In the genomic region with DNA sequence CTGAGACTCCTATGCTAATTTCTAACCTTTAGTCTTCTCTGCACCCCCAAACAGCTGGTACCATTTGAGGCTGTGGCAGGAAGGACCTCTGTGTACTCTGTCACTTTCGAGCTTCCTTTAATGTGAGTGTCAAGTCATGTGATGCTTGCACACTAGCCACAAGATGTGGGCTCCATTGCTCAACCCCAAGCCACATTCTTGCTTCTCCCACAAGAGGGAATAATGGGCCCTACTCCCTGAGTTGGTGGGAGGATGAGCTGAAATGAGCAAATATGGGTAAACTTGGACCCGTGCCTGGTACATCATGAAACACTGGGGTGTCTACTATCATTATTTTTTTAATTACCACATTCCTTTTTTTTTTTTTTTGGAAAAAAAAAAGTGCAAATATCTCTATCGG, we compare ENCODE assay signal across 22 mouse cellular contexts.
A peak's percentile ranks its signal among the peaks of the same experiment; 100 is the strongest.
DNase-seq lines count a peak whose midpoint lies in the region; ATAC-seq lines count a peak whose summit lies in the region.
"Had no signal": no experiment of that assay in that cellular context is flagged by ENCODE, and none has a peak within 500 bp of the region (broad histone marks: within the 10 kb centered on the region; RNA-seq: fewer than 3 reads in every experiment).

No protein-coding gene starts in this region.

- H3K4me3 ChIP-seq in midbrain, embryonic 11.5 days (ENCODE audit: low read depth, low read length): no peak overlapping the region
- no peak overlapping the region for H3K4me3 ChIP-seq in midbrain, embryonic 10.5 days
- H3K4me3 ChIP-seq in forebrain, embryonic 15.5 days: no peak overlapping the region
- H3K4me3 ChIP-seq: embryonic facial prominence, embryonic 12.5 days; gastrocnemius, adult 2 months; kidney, embryonic 15.5 days; limb, embryonic 13.5 days; myocyte; stomach, embryonic 15.5 days had no signal

- peak; percentile 50; the same call in 1 of the 2 replicates for ATAC-seq in frontal cortex, adult (ENCODE audit: low TSS enrichment)
- no peak for ATAC-seq in midbrain, embryonic 11.5 days (ENCODE audit: low FRiP score)
- peak; percentile 78 for ATAC-seq in megakaryocyte progenitor cell, adult 5-6 weeks (replicated peaks; ENCODE audit: poor library complexity)
- ATAC-seq in forebrain, embryonic 15.5 days (replicated peaks): no peak
- ATAC-seq: forebrain, embryonic 16.5 days; inflammation-experienced regulatory T-cells, adult 6 months had no signal

- no peaks in the 10 kb centered on the region for H3K9me3 ChIP-seq in midbrain, embryonic 11.5 days (ENCODE audit: control insufficient read depth, low read length)
- peaks cover 3% of the 10 kb centered on the region; the same call in 1 of the 2 replicates for H3K9me3 ChIP-seq in midbrain, embryonic 10.5 days (replicated peaks)
- H3K9me3 ChIP-seq in forebrain, embryonic 15.5 days: peaks cover 8% of the 10 kb centered on the region; the same call in 1 of the 2 replicates
- H3K9me3 ChIP-seq: embryonic facial prominence, embryonic 12.5 days; kidney, embryonic 15.5 days; stomach, embryonic 15.5 days had no signal

- H3K36me3 ChIP-seq in midbrain, embryonic 11.5 days (ENCODE audit: control insufficient read depth, insufficient read depth, low read length): no peaks in the 10 kb centered on the region
- no peaks in the 10 kb centered on the region for H3K36me3 ChIP-seq in midbrain, embryonic 10.5 days
- H3K36me3 ChIP-seq in forebrain, embryonic 15.5 days: no peaks in the 10 kb centered on the region
- H3K36me3 ChIP-seq: embryonic facial prominence, embryonic 12.5 days; kidney, embryonic 15.5 days; limb, embryonic 13.5 days; stomach, embryonic 15.5 days had no signal

- no peaks in the 10 kb centered on the region for H3K4me1 ChIP-seq in midbrain, embryonic 11.5 days (ENCODE audit: control insufficient read depth, insufficient read depth, low read length)
- H3K4me1 ChIP-seq in midbrain, embryonic 10.5 days: no peaks in the 10 kb centered on the region
- H3K4me1 ChIP-seq in forebrain, embryonic 15.5 days: 0 out of 2 replicates have a peak, but pooled peaks cover 3% of the 10 kb centered on the region
- H3K4me1 ChIP-seq: embryonic facial prominence, embryonic 12.5 days; kidney, embryonic 15.5 days; stomach, embryonic 15.5 days had no signal

- 82% methylated on average over 3 of the region's 3 CpGs for WGBS in midbrain, embryonic 11.5 days
- WGBS in midbrain, embryonic 10.5 days: 83% methylated on average over 3 of the region's 3 CpGs
- WGBS in forebrain, embryonic 15.5 days: 61% methylated on average over 3 of the region's 3 CpGs

- no peak overlapping the region for H3K9ac ChIP-seq in midbrain, embryonic 11.5 days (ENCODE audit: low read length)
- no peak overlapping the region for H3K9ac ChIP-seq in forebrain, embryonic 15.5 days (replicated peaks)
- H3K9ac ChIP-seq: embryonic facial prominence, embryonic 12.5 days; kidney, embryonic 15.5 days; limb, embryonic 13.5 days; stomach, embryonic 15.5 days had no signal

- no peaks in the 10 kb centered on the region for H3K27me3 ChIP-seq in midbrain, embryonic 11.5 days (ENCODE audit: control insufficient read depth, insufficient read depth, low read length)
- H3K27me3 ChIP-seq in midbrain, embryonic 10.5 days (ENCODE audit: low read depth, poor library complexity, severe bottlenecking): no peaks in the 10 kb centered on the region
- H3K27me3 ChIP-seq in forebrain, embryonic 15.5 days: no peaks in the 10 kb centered on the region
- H3K27me3 ChIP-seq: embryonic facial prominence, embryonic 12.5 days; limb, embryonic 13.5 days; stomach, embryonic 15.5 days had no signal

- H3K4me2 ChIP-seq in midbrain, embryonic 11.5 days: no peak overlapping the region
- no peak overlapping the region for H3K4me2 ChIP-seq in forebrain, embryonic 15.5 days (replicated peaks)
- H3K4me2 ChIP-seq: embryonic facial prominence, embryonic 12.5 days; kidney, embryonic 15.5 days; limb, embryonic 13.5 days; stomach, embryonic 15.5 days had no signal

- no peak for DNase-seq in frontal cortex, adult 2 months (ENCODE audit: extremely low spot score in 1 of 2, low spot score in 1 of 2)
- peak; percentile 8 for DNase-seq in midbrain, embryonic 11.5 days (ENCODE audit: low spot score, missing footprints)
- no peak for DNase-seq in midbrain, embryonic 10.5 days (ENCODE audit: low spot score)
- peak; percentile 78 for DNase-seq in layer of hippocampus, adult 11-12 months (ENCODE audit: low spot score)
- no peak for DNase-seq in adrenal gland, postnatal 25 days
- DNase-seq: adrenal gland, postnatal 10 days; cerebellum, adult 2 months; gastrocnemius, adult 2 months; heart, adult 11 months; lung, adult 2 months; spleen, adult 18-20 months; thymus, adult 2 months had no signal

- no peak overlapping the region for H3K27ac ChIP-seq in midbrain, embryonic 11.5 days (ENCODE audit: low read depth, low read length)
- no peak overlapping the region for H3K27ac ChIP-seq in midbrain, embryonic 10.5 days (replicated peaks)
- H3K27ac ChIP-seq in forebrain, embryonic 15.5 days (replicated peaks): no peak overlapping the region
- H3K27ac ChIP-seq: embryonic facial prominence, embryonic 12.5 days; gastrocnemius, adult 2 months; kidney, embryonic 15.5 days; limb, embryonic 13.5 days; stomach, embryonic 15.5 days had no signal

Comparison
In these comparisons a context has a peak if more than half of its experiments do, and no peak if none do; other contexts are left out.
1. DNase-seq: peak in midbrain, embryonic 11.5 days (single experiment) and layer of hippocampus, adult 11-12 months (single experiment); none in frontal cortex, adult 2 months (0 of 2), midbrain, embryonic 10.5 days (single experiment) and adrenal gland, postnatal 25 days (single experiment).
2. ATAC-seq: peak in frontal cortex, adult (single experiment) and megakaryocyte progenitor cell, adult 5-6 weeks (single experiment); none in midbrain, embryonic 11.5 days (single experiment) and forebrain, embryonic 15.5 days (single experiment).